Mouse (Mus musculus) thymus, postnatal 0 days (tissue): Measurements from ENCODE around the gene Ddb1. TPM values are rescaled to one million over a fixed set of nuclear protein-coding genes. Genes with fewer than 3 reads are reported as not detected.

Source experiments
- DNase-seq: peaks from one replicate; pipeline ENCODE4 v3.0.0-alpha.2; 2015; ENCODE audit warnings: low spot score
- polyA plus RNA-seq: library from polyadenylated mRNA; unstranded; fragments of >200 nt; fragmentation: Nextera tagmentation; extraction: Ambion mirVana; gene quantifications from 2 replicates; pipeline ENCODE4 v1.2.1, GENCODE M21; 2015

Ddb1 gene
- polyA plus RNA-seq, 1 experiment from 2014 or later, result 148 TPM

DNA sequence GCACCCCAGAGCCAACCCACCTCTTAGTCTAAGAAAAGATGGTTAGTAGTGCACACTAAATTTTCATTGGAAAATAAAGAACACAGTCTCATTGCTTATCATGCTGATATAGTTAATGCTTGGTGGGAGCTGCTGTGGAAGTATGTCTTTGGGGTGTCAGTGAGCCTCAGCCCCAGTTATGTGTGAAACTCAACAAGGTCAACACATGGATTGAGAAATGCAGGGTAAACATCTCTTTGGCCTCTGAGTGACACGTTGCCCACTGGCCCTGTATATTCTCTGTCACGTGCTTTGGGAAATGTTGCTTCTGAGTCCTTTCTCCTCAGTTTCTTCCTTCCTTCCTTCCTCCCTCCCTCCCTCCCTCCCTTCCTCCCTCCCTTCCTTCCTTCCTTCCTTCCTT is 53.3 kb downstream of the Ddb1 start:
- no peak for DNase-seq

DNA sequence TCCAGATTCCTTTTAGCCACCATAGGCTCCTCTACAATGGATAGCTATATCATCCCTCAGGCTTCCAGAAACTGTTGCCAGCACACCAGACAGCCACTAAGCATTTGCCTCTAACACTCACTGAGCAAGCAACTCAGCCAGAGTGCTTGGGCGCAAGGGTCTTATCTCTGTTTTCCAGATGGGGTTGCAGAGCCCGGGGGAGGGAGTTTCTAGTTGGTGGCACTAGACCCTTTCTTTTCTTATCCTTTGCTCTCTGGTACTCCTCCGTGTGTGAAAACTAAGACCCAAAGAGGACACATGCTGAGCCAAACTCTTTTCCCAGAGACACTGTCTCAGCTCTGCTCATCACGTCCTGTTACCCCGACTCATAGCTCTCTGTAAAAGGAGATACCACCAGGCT is 56.2 kb downstream of the Ddb1 start:
- DNase-seq, result no peak

DNA sequence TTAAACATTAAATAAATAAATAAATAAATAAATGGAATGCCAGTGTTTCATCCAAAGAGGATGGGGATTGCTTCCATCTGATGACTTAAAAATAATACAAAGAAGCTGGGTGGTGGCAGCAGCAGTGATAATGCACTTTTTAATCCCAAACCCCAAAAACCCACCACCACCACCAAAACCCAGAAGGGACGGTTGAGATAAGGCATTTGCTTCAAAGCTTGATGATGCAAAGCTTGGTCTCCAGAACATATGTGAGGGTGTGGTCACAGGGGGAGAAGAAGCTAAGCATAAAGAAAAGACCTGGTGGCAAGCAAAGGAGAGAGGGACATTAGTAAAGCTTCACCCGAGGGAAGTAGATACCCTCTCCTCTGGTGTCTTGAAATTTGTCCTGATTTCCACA is 56.8 kb downstream of the Ddb1 start:
- DNase-seq, result no peak

DNA sequence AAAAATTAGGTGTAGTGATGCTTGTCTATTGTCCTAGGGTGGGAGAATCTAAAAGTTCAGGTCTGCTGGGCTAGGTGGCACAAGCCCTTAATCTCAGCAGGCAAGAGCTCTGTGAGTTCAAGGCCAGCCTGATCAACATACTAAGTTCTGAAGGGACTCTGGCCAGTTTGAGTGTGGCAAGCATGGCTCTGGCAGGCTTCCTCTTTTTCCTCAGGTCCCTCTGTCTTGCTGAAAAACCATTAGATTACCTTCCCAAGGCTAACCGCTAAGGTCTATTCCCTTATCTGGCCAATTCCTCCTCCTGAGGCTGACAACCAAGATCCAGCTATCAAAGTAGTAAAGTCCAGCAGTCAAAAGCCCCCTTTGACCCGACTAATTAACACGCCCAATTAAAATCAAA is 57.5 kb downstream of the Ddb1 start:
- DNase-seq, result no peak

DNA sequence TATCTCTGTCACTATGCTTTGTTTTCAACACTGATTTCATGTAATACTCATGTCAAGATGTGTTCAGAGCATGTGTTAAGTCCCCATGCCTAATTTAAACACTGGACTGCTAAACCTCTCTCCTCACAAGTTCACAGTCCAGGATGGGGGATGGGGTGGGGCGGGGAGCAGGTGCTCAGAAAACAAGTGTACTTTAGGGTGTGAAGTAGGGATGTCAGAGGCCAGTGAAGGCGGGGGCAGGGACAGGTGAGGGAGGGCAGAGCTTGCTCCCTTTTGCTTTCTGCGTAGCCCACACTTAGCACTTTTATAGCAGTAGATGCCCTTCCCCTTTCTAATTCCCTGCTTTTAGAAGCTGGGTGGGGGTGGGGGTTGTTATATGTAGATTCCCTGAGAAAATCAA is 60.0 kb downstream of the Ddb1 start:
- no peak for DNase-seq

DNA sequence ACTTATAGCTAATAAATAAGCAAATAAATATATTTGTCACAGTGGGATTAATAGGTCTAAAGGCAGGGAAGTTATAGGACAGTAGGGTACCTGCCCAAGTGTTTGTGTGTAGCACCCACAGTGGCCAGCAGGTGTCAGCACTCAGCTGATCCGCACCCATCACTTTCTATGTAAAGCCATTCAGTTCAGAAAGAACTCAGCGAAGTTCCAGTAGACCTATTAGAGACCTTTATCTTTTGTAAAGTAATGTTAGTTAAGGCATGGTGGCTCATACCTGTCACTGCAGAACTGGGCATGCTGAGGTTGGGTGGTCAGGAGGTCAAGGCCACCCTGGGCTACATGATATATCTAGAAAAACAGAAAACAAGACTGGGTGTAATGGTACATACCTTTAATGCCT is 60.4 kb downstream of the Ddb1 start:
- peak; percentile 73 for DNase-seq

DNA sequence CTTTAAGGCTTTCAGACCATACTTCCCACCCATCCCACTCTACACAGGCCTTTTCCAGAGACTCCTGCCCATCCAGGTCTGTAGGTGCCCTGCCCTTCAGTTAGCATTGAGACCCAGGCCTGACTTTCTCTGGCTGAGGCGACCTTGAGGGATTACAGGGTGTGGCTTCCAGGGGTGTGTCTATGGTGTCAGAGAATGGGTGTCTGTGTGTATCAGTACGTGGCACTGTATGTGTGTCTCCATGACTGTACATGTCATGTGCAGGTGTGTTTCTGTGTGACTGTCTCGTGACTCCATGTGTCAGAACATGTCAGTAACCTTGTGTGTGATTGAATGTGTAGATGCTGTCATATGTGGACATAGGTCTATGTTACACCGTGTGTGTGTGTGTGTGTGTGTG is 66.2 kb downstream of the Ddb1 start:
- no peak for DNase-seq

DNA sequence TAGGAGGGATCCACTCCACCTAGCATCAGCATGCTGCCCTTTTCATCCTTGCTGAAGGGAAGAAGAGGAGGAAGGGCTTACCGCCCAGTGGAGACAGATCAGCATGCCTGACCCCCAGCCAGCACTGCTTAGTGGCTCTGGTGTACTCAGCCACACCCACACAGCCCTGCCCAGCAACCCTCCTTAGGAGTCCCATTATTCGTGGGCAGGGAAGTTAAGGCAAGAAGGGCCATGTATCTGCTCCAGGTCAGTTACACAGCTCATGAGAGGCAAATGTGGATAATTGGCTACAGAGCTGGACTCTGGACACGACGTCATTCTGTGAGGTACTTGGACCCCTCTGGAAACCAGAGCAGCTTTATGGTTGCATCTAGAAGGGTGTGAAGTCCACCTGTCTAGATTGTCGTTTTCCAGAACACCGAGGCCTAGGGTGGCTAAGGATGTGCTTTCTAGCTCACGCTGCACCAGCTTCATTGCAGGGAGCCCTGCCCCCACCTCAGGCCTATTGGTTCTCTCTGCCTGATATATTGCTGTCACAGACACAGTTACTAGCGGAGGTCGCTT is 66.8 kb downstream of the Ddb1 start:
- DNase-seq, result no peak

DNA sequence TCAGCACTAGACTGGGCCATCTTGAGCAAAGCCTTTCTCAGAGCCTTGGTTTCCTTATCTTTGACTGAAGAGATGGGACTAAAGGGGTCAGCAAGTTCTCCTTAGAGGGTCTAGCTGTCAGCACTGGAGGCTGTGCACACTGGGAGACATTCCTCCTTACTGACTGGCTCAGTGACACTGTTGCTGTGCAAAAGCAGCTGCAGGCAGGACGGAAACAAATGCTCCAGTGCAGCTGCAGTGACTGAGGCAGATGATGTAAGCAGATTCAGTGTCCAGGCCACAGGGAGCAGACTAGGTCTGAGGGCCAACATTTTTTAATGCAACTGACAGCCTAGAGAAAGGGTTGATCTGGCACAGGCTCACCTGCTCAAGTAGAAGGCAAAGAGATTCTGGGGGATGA is 68.1 kb downstream of the Ddb1 start:
- DNase-seq, result no peak

DNA sequence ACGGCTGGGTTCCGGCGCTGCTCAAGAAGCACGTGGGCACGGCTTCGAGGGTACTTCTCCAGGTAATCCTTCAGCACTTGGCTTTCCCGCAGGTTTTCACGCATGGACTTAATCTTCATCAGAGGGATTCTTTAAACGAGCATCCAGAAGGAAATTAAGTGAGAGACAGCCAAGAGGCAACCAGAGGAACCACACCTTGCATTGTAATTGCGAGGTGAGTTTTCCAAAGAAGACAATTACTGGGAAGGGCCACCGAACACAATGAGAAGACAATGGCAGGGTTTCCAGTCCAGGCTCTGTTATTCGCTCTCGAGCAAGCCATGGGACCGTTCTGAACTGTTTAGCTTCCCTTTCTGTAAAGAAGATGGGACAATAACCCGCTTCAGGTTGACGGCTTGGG is 71.5 kb downstream of the Ddb1 start:
- no peak for DNase-seq

DNA sequence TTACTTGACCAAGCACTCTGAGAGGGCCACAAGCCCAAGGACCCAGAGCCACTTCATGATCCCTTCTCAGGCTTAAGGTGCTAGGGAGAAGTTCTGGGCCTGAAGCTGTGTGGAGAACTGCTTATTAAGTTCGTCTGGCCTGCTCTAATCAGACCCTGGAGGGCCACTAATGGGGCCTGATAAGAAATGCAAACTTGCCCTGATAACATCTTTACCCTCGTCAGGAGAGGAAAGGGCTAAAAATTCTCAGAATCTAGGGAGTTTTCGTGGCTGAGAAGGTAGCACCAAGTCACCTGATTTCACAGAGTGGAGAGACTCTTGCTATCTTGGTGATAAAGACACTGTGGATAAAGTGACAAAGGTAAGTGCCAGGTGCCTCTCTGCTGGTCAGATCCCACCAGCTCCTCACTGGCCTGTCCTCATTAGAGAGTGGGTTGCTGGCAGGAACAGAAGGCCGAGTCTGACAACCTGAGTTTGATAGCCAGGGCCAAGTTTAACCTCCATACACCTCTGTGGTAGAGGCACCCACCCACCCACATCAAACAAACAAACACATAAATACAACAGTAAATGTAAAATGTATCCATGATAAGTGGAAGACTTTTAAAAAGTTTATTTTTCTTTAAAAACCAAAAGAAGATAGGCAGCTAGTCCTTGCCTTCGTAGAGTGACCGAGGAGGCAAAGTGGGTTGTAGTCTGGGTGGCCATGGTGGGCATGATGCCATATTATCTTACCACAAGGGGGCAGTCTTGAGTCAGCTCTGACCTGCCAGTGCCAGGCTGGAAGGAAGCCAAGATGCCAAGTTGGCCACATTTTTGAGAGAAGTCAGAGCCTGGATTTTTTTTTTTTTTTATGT is 73.0 kb downstream of the Ddb1 start, which contains the start of gene Pga5:
Gene Pga5 (minus strand): TSS at position 157 of the 857 bp plus-strand sequence.
- peak; percentile 63 for DNase-seq

DNA sequence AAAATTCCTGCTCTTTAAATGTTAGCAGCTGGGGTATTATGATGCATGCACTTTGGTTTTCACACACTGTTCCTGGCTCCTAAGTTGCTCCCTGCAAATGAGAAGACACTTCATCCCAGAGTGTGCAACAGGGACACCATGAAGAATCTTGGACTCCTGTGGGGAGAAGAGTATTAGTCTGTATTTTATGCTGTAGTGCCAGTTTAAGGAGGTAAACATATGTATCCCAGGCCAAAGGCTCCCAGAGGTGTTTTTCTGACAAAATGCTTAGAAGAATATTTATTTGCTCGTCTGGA is 73.6 kb downstream of the Ddb1 start:
- no peak for DNase-seq

Other genes starting within 250 kb of the Ddb1 start
- 0.23 and 0.60 TPM in 2 replicates for gene Syt7, start 216.2 kb upstream of the Ddb1 start, polyA plus RNA-seq
- gene Lrrc10b, start 147.9 kb upstream of the Ddb1 start, polyA plus RNA-seq, result 0.08 and 0.17 TPM in 2 replicates
- gene Ppp1r32, start 122.4 kb upstream of the Ddb1 start, polyA plus RNA-seq, result 0.49 and 0.57 TPM in 2 replicates
- 30.8 and 31.8 TPM in 2 replicates for gene Cpsf7, start 80.1 kb upstream of the Ddb1 start, polyA plus RNA-seq
- 70.1 and 73.0 TPM in 2 replicates for gene Sdhaf2, start 79.2 kb upstream of the Ddb1 start, polyA plus RNA-seq
- gene Tmem216, start 49.1 kb upstream of the Ddb1 start, polyA plus RNA-seq, result 27.3 and 30.0 TPM in 2 replicates
- 31.9 and 33.2 TPM in 2 replicates for gene Cyb561a3, start 28.2 kb upstream of the Ddb1 start, polyA plus RNA-seq
- gene Tmem138, start 28.0 kb upstream of the Ddb1 start, polyA plus RNA-seq, result 24.6 and 25.7 TPM in 2 replicates
- 12.4 and 13.7 TPM in 2 replicates for gene Tkfc, start 327 bp downstream of the Ddb1 start, polyA plus RNA-seq
- gene Vwce, start 28.9 kb downstream of the Ddb1 start, polyA plus RNA-seq, result 1.2 and 2.2 TPM in 2 replicates
- 0.49 and 0.95 TPM in 2 replicates for gene Pga5, start 72.7 kb downstream of the Ddb1 start, polyA plus RNA-seq
- gene Vps37c, start 83.4 kb downstream of the Ddb1 start, polyA plus RNA-seq, result 14.6 and 19.3 TPM in 2 replicates
- 116 and 132 TPM in 2 replicates for gene Cd5, start 133.7 kb downstream of the Ddb1 start, polyA plus RNA-seq
- 141 and 145 TPM in 2 replicates for gene Cd6, start 224.7 kb downstream of the Ddb1 start, polyA plus RNA-seq
- gene Slc15a3, start 234.4 kb downstream of the Ddb1 start, polyA plus RNA-seq, result 2.4 and 3.3 TPM in 2 replicates